Mouse (Mus musculus) forebrain, embryonic 14.5 days (tissue): ENCODE results near the gene Nutf2. TPM values are rescaled to one million over a fixed set of nuclear protein-coding genes. Genes with fewer than 3 reads are reported as not detected.
A peak's percentile ranks its signal among the peaks of the same experiment; 100 is the strongest.

Experiments
- ATAC-seq: fragments of 200-750 bp; cut with Nextera tagmentation; 2 replicates; pipeline ENCODE4 v1.8.0; 2017; ENCODE audit warnings: mild to moderate bottlenecking, moderate library complexity
- DNase-seq: peaks from one replicate; pipeline ENCODE4 v3.0.0-alpha.2; 2015; ENCODE audit warnings: low spot score
- H3K27ac ChIP-seq: fragments of 300-500 bp; sonication (generic); 2 replicates; pipeline ENCODE4 v1.5.1; 2014; ENCODE audit warnings: low read depth, mild to moderate bottlenecking, control low read depth, low read length, moderate library complexity
- H3K27me3 ChIP-seq: fragments of 300-500 bp; sonication (generic); replicated peaks from 2 replicates; pipeline ENCODE4 v1.6.1; 2014; ENCODE audit warnings: low read length, control low read depth, mixed read lengths; ENCODE audit not compliant: control insufficient read depth, insufficient read depth
- H3K36me3 ChIP-seq: fragments of 300-500 bp; sonication (generic); 2 replicates; pipeline ENCODE4 v1.6.1; 2014; ENCODE audit warnings: low read length, control low read depth; ENCODE audit not compliant: control insufficient read depth, insufficient read depth
- H3K4me1 ChIP-seq: fragments of 300-500 bp; sonication (generic); 2 replicates; pipeline ENCODE4 v1.6.1; 2014; ENCODE audit warnings: antibody characterized with exemption, low read length, control low read depth; ENCODE audit not compliant: control insufficient read depth, insufficient read depth
- H3K4me2 ChIP-seq: fragments of 300-500 bp; sonication (generic); 2 replicates; pipeline ENCODE4 v1.6.1; 2014; ENCODE audit warnings: mild to moderate bottlenecking, control low read depth, low read length
- H3K4me3 ChIP-seq: fragments of 300-500 bp; sonication (generic); 2 replicates; pipeline ENCODE4 v1.5.1; 2014; ENCODE audit warnings: low read depth, low read length, control low read depth
- H3K9ac ChIP-seq: fragments of 300-500 bp; sonication (generic); 2 replicates; pipeline ENCODE4 v1.6.1; 2014; ENCODE audit warnings: mild to moderate bottlenecking, low read length, control low read depth, moderate library complexity
- H3K9me3 ChIP-seq: fragments of 300-500 bp; sonication (generic); replicated peaks from 2 replicates; pipeline ENCODE4 v1.6.1; 2016; ENCODE audit warnings: low read length, control low read depth, mixed read lengths; ENCODE audit not compliant: control insufficient read depth
- WGBS: fragments of 180-500 bp; shearing (Covaris S2); extraction: QIAGEN DNeasy Blood & Tissue Kit; methylation state at CpG from one replicate; pipeline ENCODE4 v1.1.7; 2014; 5-methylcytosine and 5-hydroxymethylcytosine counted together
- polyA plus RNA-seq: library from polyadenylated mRNA; unstranded; fragments of >200 nt; fragmentation: Nextera tagmentation; extraction: Ambion mirVana; gene quantifications from 2 replicates; pipeline ENCODE4 v1.2.1, GENCODE M21; 2014

The Nutf2 gene
- 224 and 283 TPM in 2 replicates for polyA plus RNA-seq

- Histone ChIP-seq H3K9me3 (no peaks in the 10 kb centered on the region), H3K27ac (peak within 1 kb of the TSS; percentile 87), H3K36me3 (peaks cover 13% of the 10 kb centered on the region; the same call in 1 of the 2 replicates), H3K4me1 (peaks cover 29% of the 10 kb centered on the region), H3K4me3 (peak within 1 kb of the TSS; percentile 97), H3K4me2 (peak within 1 kb of the TSS; percentile 68), H3K9ac (peak within 1 kb of the TSS; percentile 95), H3K27me3 (no peaks in the 10 kb centered on the region)
- peak; percentile 100 for DNase-seq
- WGBS = under 1% methylated on average over 58 of the region's 59 CpGs
- ATAC-seq = peak; percentile 97
Measured at GRCm38 (mm10) chr8:105860143-105860981, at the start of gene Nutf2. TSS of gene Nutf2 (plus strand) at chr8:105860580.

GRCm38 (mm10) chr8:105811061-105811460 is 49.3 kb upstream of the Nutf2 start:
- Histone ChIP-seq H3K4me1 (no peaks in the 10 kb centered on the region), H3K9ac (no peak overlapping the region), H3K27me3 (no peaks in the 10 kb centered on the region), H3K4me2 (no peak overlapping the region), H3K36me3 (peaks cover 26% of the 10 kb centered on the region; the same call in 1 of the 2 replicates), H3K9me3 (no peaks in the 10 kb centered on the region), H3K4me3 (no peak overlapping the region), H3K27ac (no peak overlapping the region)
- no peak for ATAC-seq
- WGBS = 87% methylated on average over 10 of the region's 10 CpGs
- no peak for DNase-seq

- H3K9ac ChIP-seq = no peak overlapping the region
- H3K27me3 ChIP-seq = no peaks in the 10 kb centered on the region
- no peaks in the 10 kb centered on the region for H3K9me3 ChIP-seq
- ATAC-seq (no peak), DNase-seq (no peak)
- 74% methylated on average over 3 of the region's 3 CpGs for WGBS
- H3K4me1 ChIP-seq = no peaks in the 10 kb centered on the region
- no peak overlapping the region for H3K4me3 ChIP-seq
- H3K4me2 ChIP-seq = no peak overlapping the region
- H3K27ac ChIP-seq = no peak overlapping the region
- H3K36me3 ChIP-seq = peaks cover 26% of the 10 kb centered on the region; the same call in 1 of the 2 replicates
Measured at GRCm38 (mm10) chr8:105811543-105811942, 48.8 kb upstream of the Nutf2 start.

GRCm38 (mm10) chr8:105812511-105812910 is 47.9 kb upstream of the Nutf2 start:
- Histone ChIP-seq H3K4me2 (no peak overlapping the region), H3K36me3 (peaks cover 26% of the 10 kb centered on the region; the same call in 1 of the 2 replicates), H3K4me3 (no peak overlapping the region), H3K27me3 (no peaks in the 10 kb centered on the region), H3K4me1 (no peaks in the 10 kb centered on the region), H3K9me3 (no peaks in the 10 kb centered on the region), H3K9ac (no peak overlapping the region), H3K27ac (no peak overlapping the region)
- ATAC-seq (no peak), DNase-seq (no peak)
- 91% methylated on average over 5 of the region's 5 CpGs for WGBS

- Histone ChIP-seq H3K36me3 (peaks cover 26% of the 10 kb centered on the region; the same call in 1 of the 2 replicates), H3K27ac (no peak overlapping the region), H3K4me1 (no peaks in the 10 kb centered on the region), H3K4me2 (no peak overlapping the region), H3K4me3 (no peak overlapping the region), H3K9me3 (no peaks in the 10 kb centered on the region), H3K27me3 (no peaks in the 10 kb centered on the region), H3K9ac (no peak overlapping the region)
- DNase-seq = no peak
- 99% methylated on average over 6 of the region's 6 CpGs for WGBS
- no peak for ATAC-seq
Measured at GRCm38 (mm10) chr8:105813241-105813640, 47.1 kb upstream of the Nutf2 start.

GRCm38 (mm10) chr8:105819659-105820058 is 40.7 kb upstream of the Nutf2 start:
- no peak overlapping the region for H3K9ac ChIP-seq
- no peak overlapping the region for H3K4me2 ChIP-seq
- 94% methylated on average over 3 of the region's 3 CpGs for WGBS
- no peak overlapping the region for H3K4me3 ChIP-seq
- no peaks in the 10 kb centered on the region for H3K4me1 ChIP-seq
- DNase-seq (no peak), ATAC-seq (no peak)
- H3K27me3 ChIP-seq = no peaks in the 10 kb centered on the region
- H3K27ac ChIP-seq = no peak overlapping the region
- no peaks in the 10 kb centered on the region for H3K9me3 ChIP-seq
- peaks cover 48% of the 10 kb centered on the region for H3K36me3 ChIP-seq

GRCm38 (mm10) chr8:105820925-105821324 is 39.5 kb upstream of the Nutf2 start:
- Histone ChIP-seq H3K27ac (no peak overlapping the region), H3K4me1 (peaks cover 3% of the 10 kb centered on the region), H3K9me3 (no peaks in the 10 kb centered on the region), H3K9ac (no peak overlapping the region), H3K4me3 (no peak overlapping the region), H3K27me3 (no peaks in the 10 kb centered on the region), H3K4me2 (no peak overlapping the region), H3K36me3 (peaks cover 57% of the 10 kb centered on the region)
- ATAC-seq = no peak
- WGBS = 90% methylated on average over 1 of the region's 1 CpGs
- DNase-seq = no peak

GRCm38 (mm10) chr8:105825506-105825905 is 34.9 kb upstream of the Nutf2 start:
- Histone ChIP-seq H3K27ac (no peak overlapping the region), H3K9me3 (no peaks in the 10 kb centered on the region), H3K4me3 (peak overlapping the region; percentile 97; the same call in 1 of the 2 replicates), H3K36me3 (peaks cover 41% of the 10 kb centered on the region), H3K4me2 (peak overlapping the region; percentile 92), H3K9ac (peak overlapping the region; percentile 94; the same call in 1 of the 2 replicates), H3K27me3 (no peaks in the 10 kb centered on the region), H3K4me1 (peaks cover 10% of the 10 kb centered on the region)
- 86% methylated on average over 4 of the region's 4 CpGs for WGBS
- no peak for ATAC-seq
- DNase-seq = no peak

GRCm38 (mm10) chr8:105826379-105826778 is 34.0 kb upstream of the Nutf2 start:
- H3K27ac ChIP-seq = peak overlapping the region; percentile 63; the same call in 1 of the 2 replicates
- H3K4me2 ChIP-seq = peak overlapping the region; percentile 92
- H3K9ac ChIP-seq = peak overlapping the region; percentile 94
- no peak for ATAC-seq
- 16% methylated on average over 4 of the region's 4 CpGs for WGBS
- no peak for DNase-seq
- H3K36me3 ChIP-seq = peaks cover 32% of the 10 kb centered on the region
- no peaks in the 10 kb centered on the region for H3K27me3 ChIP-seq
- H3K4me1 ChIP-seq = peaks cover 10% of the 10 kb centered on the region
- no peaks in the 10 kb centered on the region for H3K9me3 ChIP-seq
- peak overlapping the region; percentile 97 for H3K4me3 ChIP-seq
